Mouse (Mus musculus): ENCODE results near the gene Anks3. TPM values are rescaled to one million over a fixed set of nuclear protein-coding genes. Genes with fewer than 3 reads are reported as not detected.

Anks3 gene
- polyA plus RNA-seq, 1 experiment from 2014 or later = 31.8 TPM

GRCm38 (mm10) chr16:4904878-4905277 lies 59.1 kb downstream of the Anks3 start:
- no peak overlapping the region for H3K4me2 ChIP-seq
- no peak overlapping the region for H3K4me3 ChIP-seq (ENCODE audit: low read depth, low read length)
- no peaks in the 10 kb centered on the region for H3K9me3 ChIP-seq (replicated peaks; ENCODE audit: control insufficient read depth, low read length)
- WGBS (ENCODE audit: insufficient replicate concordance) = 81% methylated on average over 3 of the region's 3 CpGs
- H3K36me3 ChIP-seq (ENCODE audit: control insufficient read depth, insufficient read depth, low read length) = peaks cover 3% of the 10 kb centered on the region; the same call in 1 of the 2 replicates
- no peaks in the 10 kb centered on the region for H3K27me3 ChIP-seq (ENCODE audit: control insufficient read depth, insufficient read depth, low read length)
- H3K27ac ChIP-seq (ENCODE audit: low read depth, low read length) = no peak overlapping the region
- no peak overlapping the region for H3K9ac ChIP-seq (ENCODE audit: low read depth, low read length)
- no peak for ATAC-seq (replicated peaks; ENCODE audit: insufficient number of reproducible peaks, low FRiP score, low TSS enrichment)
- H3K4me1 ChIP-seq (ENCODE audit: control insufficient read depth, insufficient read depth, low read length) = peaks cover 2% of the 10 kb centered on the region; the same call in 1 of the 2 replicates

- Histone ChIP-seq H3K4me3 (ENCODE audit: low read depth, low read length) (no peak overlapping the region), H3K4me1 (ENCODE audit: control insufficient read depth, insufficient read depth, low read length) (peaks cover 2% of the 10 kb centered on the region; the same call in 1 of the 2 replicates), H3K9me3 (replicated peaks; ENCODE audit: control insufficient read depth, low read length) (no peaks in the 10 kb centered on the region), H3K27ac (ENCODE audit: low read depth, low read length) (no peak overlapping the region; the same call in 1 of the 2 replicates), H3K9ac (ENCODE audit: low read depth, low read length) (no peak overlapping the region), H3K27me3 (ENCODE audit: control insufficient read depth, insufficient read depth, low read length) (no peaks in the 10 kb centered on the region), H3K36me3 (ENCODE audit: control insufficient read depth, insufficient read depth, low read length) (peaks cover 3% of the 10 kb centered on the region; the same call in 1 of the 2 replicates), H3K4me2 (no peak overlapping the region)
- no peak for ATAC-seq (replicated peaks; ENCODE audit: insufficient number of reproducible peaks, low FRiP score, low TSS enrichment)
- 76% methylated on average over 6 of the region's 6 CpGs for WGBS (ENCODE audit: insufficient replicate concordance)
Observed at GRCm38 (mm10) chr16:4903491-4904102, 60.4 kb downstream of the Anks3 start.

- ATAC-seq (replicated peaks; ENCODE audit: insufficient number of reproducible peaks, low FRiP score, low TSS enrichment) = no peak
Observed at GRCm38 (mm10) chr16:4902390-4902789, 61.6 kb downstream of the Anks3 start.

GRCm38 (mm10) chr16:4901167-4901566 lies 62.8 kb downstream of the Anks3 start:
- WGBS (ENCODE audit: insufficient replicate concordance) = 57% methylated on average over 7 of the region's 7 CpGs
- peaks cover 15% of the 10 kb centered on the region for H3K4me1 ChIP-seq (ENCODE audit: control insufficient read depth, insufficient read depth, low read length)

More at GRCm38 (mm10) chr16:4902390-4902789, 61.6 kb downstream of the Anks3 start:
- H3K27me3 ChIP-seq (ENCODE audit: control insufficient read depth, insufficient read depth, low read length) = no peaks in the 10 kb centered on the region
- no peak overlapping the region for H3K4me3 ChIP-seq (ENCODE audit: low read depth, low read length)
- no peak overlapping the region for H3K4me2 ChIP-seq
- H3K9ac ChIP-seq (ENCODE audit: low read depth, low read length) = no peak overlapping the region
- H3K4me1 ChIP-seq (ENCODE audit: control insufficient read depth, insufficient read depth, low read length) = peaks cover 2% of the 10 kb centered on the region; the same call in 1 of the 2 replicates
- H3K27ac ChIP-seq (ENCODE audit: low read depth, low read length) = no peak overlapping the region
- H3K9me3 ChIP-seq (replicated peaks; ENCODE audit: control insufficient read depth, low read length) = no peaks in the 10 kb centered on the region
- WGBS (ENCODE audit: insufficient replicate concordance) = 84% methylated on average over 2 of the region's 2 CpGs
- peaks cover 3% of the 10 kb centered on the region; the same call in 1 of the 2 replicates for H3K36me3 ChIP-seq (ENCODE audit: control insufficient read depth, insufficient read depth, low read length)

GRCm38 (mm10) chr16:4899711-4900110 lies 64.3 kb downstream of the Anks3 start:
- no peak for ATAC-seq (replicated peaks; ENCODE audit: insufficient number of reproducible peaks, low FRiP score, low TSS enrichment)

More at GRCm38 (mm10) chr16:4901167-4901566, 62.8 kb downstream of the Anks3 start:
- no peak overlapping the region for H3K4me3 ChIP-seq (ENCODE audit: low read depth, low read length)
- H3K36me3 ChIP-seq (ENCODE audit: control insufficient read depth, insufficient read depth, low read length) = no peaks in the 10 kb centered on the region
- no peak for ATAC-seq (replicated peaks; ENCODE audit: insufficient number of reproducible peaks, low FRiP score, low TSS enrichment)
- no peaks in the 10 kb centered on the region for H3K9me3 ChIP-seq (replicated peaks; ENCODE audit: control insufficient read depth, low read length)
- no peak overlapping the region for H3K4me2 ChIP-seq
- H3K27me3 ChIP-seq (ENCODE audit: control insufficient read depth, insufficient read depth, low read length) = no peaks in the 10 kb centered on the region
- H3K27ac ChIP-seq (ENCODE audit: low read depth, low read length) = no peak overlapping the region
- no peak overlapping the region for H3K9ac ChIP-seq (ENCODE audit: low read depth, low read length)

GRCm38 (mm10) chr16:4898881-4899280 lies 65.1 kb downstream of the Anks3 start:
- Histone ChIP-seq H3K4me3 (ENCODE audit: low read depth, low read length) (no peak overlapping the region), H3K27ac (ENCODE audit: low read depth, low read length) (no peak overlapping the region), H3K27me3 (ENCODE audit: control insufficient read depth, insufficient read depth, low read length) (no peaks in the 10 kb centered on the region), H3K4me2 (no peak overlapping the region), H3K36me3 (ENCODE audit: control insufficient read depth, insufficient read depth, low read length) (no peaks in the 10 kb centered on the region), H3K9me3 (replicated peaks; ENCODE audit: control insufficient read depth, low read length) (no peaks in the 10 kb centered on the region), H3K4me1 (ENCODE audit: control insufficient read depth, insufficient read depth, low read length) (peaks cover 18% of the 10 kb centered on the region), H3K9ac (ENCODE audit: low read depth, low read length) (no peak overlapping the region)
- no peak for ATAC-seq (replicated peaks; ENCODE audit: insufficient number of reproducible peaks, low FRiP score, low TSS enrichment)
- WGBS (ENCODE audit: insufficient replicate concordance) = 88% methylated on average over 6 of the region's 6 CpGs

More at GRCm38 (mm10) chr16:4899711-4900110, 64.3 kb downstream of the Anks3 start:
- no peak overlapping the region for H3K4me3 ChIP-seq (ENCODE audit: low read depth, low read length)
- H3K36me3 ChIP-seq (ENCODE audit: control insufficient read depth, insufficient read depth, low read length) = no peaks in the 10 kb centered on the region
- no peak overlapping the region for H3K27ac ChIP-seq (ENCODE audit: low read depth, low read length)
- WGBS (ENCODE audit: insufficient replicate concordance) = 73% methylated on average over 2 of the region's 2 CpGs
- H3K4me1 ChIP-seq (ENCODE audit: control insufficient read depth, insufficient read depth, low read length) = peaks cover 18% of the 10 kb centered on the region
- no peaks in the 10 kb centered on the region for H3K27me3 ChIP-seq (ENCODE audit: control insufficient read depth, insufficient read depth, low read length)
- H3K4me2 ChIP-seq = no peak overlapping the region
- H3K9ac ChIP-seq (ENCODE audit: low read depth, low read length) = no peak overlapping the region
- H3K9me3 ChIP-seq (replicated peaks; ENCODE audit: control insufficient read depth, low read length) = no peaks in the 10 kb centered on the region

GRCm38 (mm10) chr16:4897146-4897730 lies 66.8 kb downstream of the Anks3 start:
- ATAC-seq (replicated peaks; ENCODE audit: insufficient number of reproducible peaks, low FRiP score, low TSS enrichment) = 0 out of 2 replicates have a peak, but pooled peaks have one; percentile 31
- Histone ChIP-seq H3K9me3 (replicated peaks; ENCODE audit: control insufficient read depth, low read length) (no peaks in the 10 kb centered on the region), H3K4me2 (no peak overlapping the region), H3K27ac (ENCODE audit: low read depth, low read length) (peak overlapping the region; percentile 66), H3K9ac (ENCODE audit: low read depth, low read length) (no peak overlapping the region), H3K4me1 (ENCODE audit: control insufficient read depth, insufficient read depth, low read length) (peaks cover 18% of the 10 kb centered on the region), H3K27me3 (ENCODE audit: control insufficient read depth, insufficient read depth, low read length) (no peaks in the 10 kb centered on the region), H3K36me3 (ENCODE audit: control insufficient read depth, insufficient read depth, low read length) (no peaks in the 10 kb centered on the region), H3K4me3 (ENCODE audit: low read depth, low read length) (no peak overlapping the region)
- 48% methylated on average over 7 of the region's 7 CpGs for WGBS (ENCODE audit: insufficient replicate concordance)

GRCm38 (mm10) chr16:4896249-4897027 lies 67.6 kb downstream of the Anks3 start:
- ATAC-seq (replicated peaks; ENCODE audit: insufficient number of reproducible peaks, low FRiP score, low TSS enrichment) = 0 out of 2 replicates have a peak, but pooled peaks have one; percentile 27
- peak overlapping the region; percentile 66 for H3K27ac ChIP-seq (ENCODE audit: low read depth, low read length)
- no peaks in the 10 kb centered on the region for H3K9me3 ChIP-seq (replicated peaks; ENCODE audit: control insufficient read depth, low read length)
- H3K4me2 ChIP-seq = peak overlapping the region; percentile 39
- H3K4me1 ChIP-seq (ENCODE audit: control insufficient read depth, insufficient read depth, low read length) = peaks cover 20% of the 10 kb centered on the region
- no peaks in the 10 kb centered on the region for H3K36me3 ChIP-seq (ENCODE audit: control insufficient read depth, insufficient read depth, low read length)
- no peak overlapping the region for H3K4me3 ChIP-seq (ENCODE audit: low read depth, low read length)
- H3K9ac ChIP-seq (ENCODE audit: low read depth, low read length) = 0 out of 2 replicates have a peak overlapping the region, but pooled peaks have one; percentile 34
- WGBS (ENCODE audit: insufficient replicate concordance) = 28% methylated on average over 5 of the region's 5 CpGs
- no peaks in the 10 kb centered on the region for H3K27me3 ChIP-seq (ENCODE audit: control insufficient read depth, insufficient read depth, low read length)
